Mouse (Mus musculus) c-Kit-negative CD71-positive TER-119-positive erythroid progenitor cells, embryonic 14.5 days (primary cell): ENCODE measurements around the gene P4ha3.

ENCODE experiments used
- DNase-seq: peaks from one replicate; pipeline ENCODE4 v3.0.0-alpha.2; 2013; ENCODE audit warnings: low read depth, low spot score

P4ha3 gene

DNA sequence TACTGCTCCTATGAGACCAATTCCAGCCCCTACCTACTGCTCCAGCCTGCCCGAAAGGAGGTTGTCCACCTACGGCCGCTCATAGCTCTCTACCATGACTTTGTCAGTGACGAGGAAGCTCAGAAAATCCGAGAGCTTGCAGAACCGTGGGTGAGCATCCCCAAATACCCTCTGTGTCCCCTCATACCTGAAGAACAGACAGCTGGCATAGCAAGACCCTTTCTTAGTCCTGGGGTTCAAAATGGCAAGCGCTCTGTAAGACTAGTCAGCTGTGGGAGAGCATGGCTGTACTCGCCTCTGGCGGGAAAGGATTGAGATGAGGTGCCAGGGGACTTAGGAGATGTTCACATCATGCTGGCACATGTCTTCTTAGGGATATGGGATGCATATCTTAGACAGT lies 20.6 kb downstream of the P4ha3 start:
- DNase-seq: no peak

DNA sequence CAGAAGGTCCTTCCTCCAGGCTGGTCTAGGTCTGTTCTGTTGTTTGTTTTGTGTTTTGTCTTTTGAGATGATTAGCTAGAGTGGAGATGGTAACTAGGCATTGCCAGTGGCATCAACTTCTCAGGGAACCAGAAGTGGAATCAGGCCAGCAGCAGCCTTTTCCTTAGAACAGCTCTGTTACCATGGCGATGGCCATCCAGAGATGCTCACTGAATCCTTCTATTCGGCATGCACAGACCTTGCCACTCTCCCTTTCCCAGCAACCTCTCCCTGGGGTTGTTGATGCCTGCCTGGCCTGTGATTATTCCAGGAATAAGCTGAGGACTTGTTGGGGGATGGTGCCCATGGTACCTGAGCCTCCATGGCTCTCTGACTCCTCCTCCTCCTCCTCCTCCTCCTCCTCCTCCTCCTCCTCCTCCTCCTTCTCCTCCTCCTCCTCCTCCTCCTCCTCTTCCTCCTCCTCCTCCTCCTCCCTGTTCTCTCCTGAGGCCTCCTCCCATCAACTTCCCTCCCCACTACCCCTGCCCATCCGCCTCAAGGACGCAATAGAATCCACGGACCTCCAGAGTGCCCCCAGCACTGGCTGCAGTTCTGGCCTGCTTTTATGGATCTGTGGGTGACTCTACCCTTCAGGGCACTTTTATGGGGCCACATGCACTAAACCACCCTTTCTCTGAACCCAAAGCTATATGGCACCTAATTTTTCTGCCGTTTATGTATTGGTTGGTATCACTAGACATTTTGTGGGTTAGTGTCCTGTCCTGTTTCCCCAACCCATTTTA lies 22.7 kb downstream of the P4ha3 start:
- DNase-seq: no peak

DNA sequence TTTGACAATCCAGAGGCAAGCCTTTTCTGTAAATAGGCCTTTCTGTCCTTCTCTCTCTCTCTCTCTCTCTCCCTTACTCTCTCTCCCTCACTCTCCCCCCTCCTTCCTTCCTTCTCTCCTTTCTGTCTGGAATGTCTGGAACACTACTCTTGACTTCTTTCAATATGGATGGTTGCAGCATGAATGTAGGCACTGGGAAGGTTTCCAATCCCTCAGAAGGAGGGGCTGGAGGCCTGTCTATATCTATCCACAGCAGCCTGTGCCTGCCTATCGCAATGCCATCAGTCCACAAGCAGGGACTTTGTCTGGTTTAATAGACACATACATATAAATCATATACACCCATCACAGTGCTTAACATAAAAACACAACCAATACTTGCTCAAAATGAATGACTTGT lies 23.9 kb downstream of the P4ha3 start:
- no peak for DNase-seq

- no peak for DNase-seq
Observed at GRCm38 (mm10) chr7:100309679-100310078, 24.4 kb downstream of the P4ha3 start.

GRCm38 (mm10) chr7:100310290-100310689 lies 25.0 kb downstream of the P4ha3 start:
- no peak for DNase-seq

DNA sequence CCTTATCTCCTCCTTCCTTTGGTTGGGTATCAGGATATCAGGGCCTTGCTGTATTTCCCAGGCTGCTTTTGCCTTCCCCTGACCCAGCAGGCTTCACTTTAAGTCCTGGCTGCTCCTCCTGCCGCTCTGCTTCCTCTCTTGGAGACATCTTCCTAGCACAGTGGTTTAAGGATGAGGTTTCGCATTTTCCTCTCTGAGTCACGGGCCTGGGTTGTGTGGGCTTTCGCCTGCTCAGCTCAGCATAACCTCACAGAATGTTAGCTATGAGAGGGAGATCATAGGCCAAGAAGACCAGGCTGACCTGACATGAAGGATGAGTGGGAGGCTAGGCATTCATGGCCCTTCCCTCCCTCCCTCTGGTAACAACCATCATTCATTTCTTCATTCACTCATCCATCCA lies 27.4 kb downstream of the P4ha3 start:
- no peak for DNase-seq

GRCm38 (mm10) chr7:100316924-100317323 lies 31.6 kb downstream of the P4ha3 start:
- no peak for DNase-seq

DNA sequence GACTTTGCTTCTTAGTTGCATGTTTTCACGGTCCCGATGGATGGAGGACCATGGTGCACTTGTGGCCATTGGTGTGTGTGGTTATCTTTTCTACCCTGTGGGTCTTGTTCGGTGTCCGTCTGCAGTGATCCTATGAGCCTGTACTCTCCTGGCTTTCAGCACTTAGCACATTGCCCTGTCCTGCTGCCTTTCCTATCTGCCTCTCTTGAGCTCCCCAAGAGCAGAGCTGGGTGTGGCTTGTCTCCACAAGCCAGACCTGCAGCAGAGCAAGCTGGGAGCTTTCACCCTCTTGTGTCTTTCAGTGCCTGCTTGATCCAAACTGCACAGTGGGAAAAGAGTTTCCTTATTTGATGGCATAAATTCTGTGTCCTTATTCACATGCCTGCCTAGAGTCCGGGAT lies 32.2 kb downstream of the P4ha3 start:
- no peak for DNase-seq

GRCm38 (mm10) chr7:100323721-100324120 lies 38.4 kb downstream of the P4ha3 start:
- DNase-seq: no peak

DNA sequence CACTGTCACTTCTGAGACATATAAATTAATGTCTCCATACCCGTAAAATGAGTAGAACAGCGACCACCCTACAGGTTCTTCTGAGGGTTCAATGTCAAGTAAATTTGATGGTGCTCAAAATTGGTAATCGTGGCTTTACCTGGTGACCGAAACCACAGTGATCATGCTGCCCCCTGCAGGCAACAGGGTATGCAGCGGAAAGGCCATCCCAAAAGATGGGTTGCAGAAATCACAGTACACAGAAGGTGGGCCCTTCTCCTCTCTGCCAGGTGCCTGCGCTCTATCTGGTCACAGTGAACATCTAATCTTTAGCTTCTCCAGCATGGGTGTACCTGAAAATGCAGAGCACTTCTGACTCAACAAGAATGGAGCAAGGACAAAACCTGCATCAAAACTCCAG lies 40.2 kb downstream of the P4ha3 start:
- DNase-seq: no peak

GRCm38 (mm10) chr7:100327514-100327913 lies 42.2 kb downstream of the P4ha3 start:
- no peak for DNase-seq

DNA sequence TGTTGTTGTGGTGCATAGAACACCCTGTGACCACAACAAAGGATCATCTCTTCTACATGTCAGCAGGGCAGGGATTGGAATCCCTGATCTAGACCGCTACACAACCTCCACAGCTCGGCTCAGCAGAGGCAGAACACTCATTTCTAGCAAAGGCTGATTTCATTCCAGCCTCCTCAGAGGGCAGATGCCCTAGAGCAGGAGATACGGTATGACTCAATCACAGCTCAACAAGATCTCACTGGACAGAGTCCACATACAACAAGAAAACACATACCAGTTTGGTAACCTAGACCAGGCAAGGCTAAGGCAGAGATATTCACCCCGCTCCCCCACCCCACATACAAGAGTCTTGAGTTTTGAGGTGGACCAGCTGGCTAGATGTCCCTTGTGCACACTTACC lies 43.3 kb downstream of the P4ha3 start:
- no peak for DNase-seq

DNA sequence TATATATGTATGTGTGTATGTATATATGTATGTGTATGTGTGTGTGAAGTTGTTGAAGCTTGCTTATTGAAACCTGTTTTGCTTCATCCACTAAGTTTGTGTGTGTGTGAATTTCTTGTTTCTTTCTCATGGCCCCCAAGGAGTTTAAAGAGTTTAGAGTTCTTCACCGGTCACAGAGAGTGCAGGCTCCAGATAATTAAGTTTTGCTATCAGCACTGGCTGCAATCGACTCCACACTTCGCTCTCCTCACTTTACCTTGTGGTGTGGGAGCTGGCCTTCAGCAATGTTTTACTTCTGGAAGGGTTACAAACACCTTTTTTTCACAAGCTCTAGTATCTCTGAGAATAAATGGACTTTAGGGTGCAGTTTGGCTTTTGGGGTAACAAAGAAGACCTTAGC lies 45.9 kb downstream of the P4ha3 start:
- DNase-seq: no peak

DNA sequence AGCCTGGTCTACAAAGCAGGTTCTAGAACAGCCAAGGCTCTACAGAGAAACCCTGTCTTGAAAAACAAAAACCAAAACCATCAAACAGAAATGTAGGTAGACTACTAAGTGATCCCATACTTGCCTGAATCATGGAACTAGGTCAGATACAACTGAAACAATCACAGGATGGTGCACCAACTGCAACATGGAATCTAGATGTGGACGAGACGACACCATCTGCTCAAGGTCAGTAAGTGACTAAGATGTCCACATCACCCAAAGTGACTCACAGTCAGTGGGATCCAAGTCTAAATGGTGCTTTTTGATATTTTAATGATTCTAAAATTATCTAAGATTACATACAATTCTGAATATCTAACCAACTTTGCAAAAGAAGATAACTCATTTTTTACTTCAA lies 50.6 kb downstream of the P4ha3 start:
- no peak for DNase-seq

- no peak for DNase-seq
Observed at GRCm38 (mm10) chr7:100354984-100355383, 69.7 kb downstream of the P4ha3 start.

GRCm38 (mm10) chr7:100356324-100356723 lies 71.0 kb downstream of the P4ha3 start:
- no peak for DNase-seq

- no peak for DNase-seq
Observed at GRCm38 (mm10) chr7:100356768-100357167, 71.4 kb downstream of the P4ha3 start.

- no peak for DNase-seq
Observed at GRCm38 (mm10) chr7:100357856-100358255, 72.5 kb downstream of the P4ha3 start.

DNA sequence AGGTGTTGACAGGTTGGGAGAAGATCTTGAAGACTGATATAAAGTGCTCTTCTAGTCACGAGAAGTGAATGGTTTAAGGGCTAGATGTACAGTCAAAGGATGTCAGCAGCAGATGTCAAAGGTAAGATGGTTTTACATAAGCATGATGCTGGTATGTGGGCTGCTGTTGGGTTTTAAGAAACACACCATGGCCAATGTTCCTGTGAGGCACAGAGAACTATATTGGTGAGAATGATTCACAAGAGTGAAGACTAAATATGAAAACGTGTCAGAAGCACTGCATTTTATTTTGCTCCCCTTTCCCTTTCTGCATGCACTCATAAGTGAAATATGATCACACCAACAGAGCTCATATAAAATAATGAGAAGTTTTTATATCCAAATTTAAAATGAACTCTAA lies 77.8 kb downstream of the P4ha3 start:
- no peak for DNase-seq

DNA sequence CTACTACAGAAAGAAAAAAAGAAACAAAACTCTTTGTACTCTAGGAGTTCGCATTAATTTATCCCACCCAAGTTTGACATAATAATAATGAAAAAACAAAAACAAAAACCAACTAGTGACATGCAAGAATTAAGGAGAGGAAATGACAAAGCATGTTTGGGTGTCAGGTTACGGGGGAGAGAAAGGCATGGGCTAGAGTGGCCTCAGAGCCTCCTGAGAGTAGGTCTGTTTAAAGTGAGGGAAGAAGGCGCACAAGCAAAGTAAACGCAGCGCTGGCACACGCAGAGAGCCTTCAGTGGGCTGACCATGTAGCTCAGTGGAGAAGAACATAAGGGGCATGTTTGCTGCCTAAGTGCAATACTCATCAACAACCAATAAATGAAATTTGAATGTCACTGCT lies 79.6 kb downstream of the P4ha3 start:
- DNase-seq: no peak
